Mouse (Mus musculus) frontal cortex, postnatal 10 days (tissue): ENCODE data around the gene 1700123O20Rik.

Experiments
- DNase-seq, 2 experiments: peaks; one replicate each; pipeline ENCODE4 v3.0.0; 2022; ENCODE audit warnings: low spot score in 2 of 2, mixed read lengths in 1 of 2

1700123O20Rik gene

GRCm38 (mm10) chr14:54676290-54676689 lies 9.7 kb upstream of the 1700123O20Rik start:
- DNase-seq: no peak

DNA sequence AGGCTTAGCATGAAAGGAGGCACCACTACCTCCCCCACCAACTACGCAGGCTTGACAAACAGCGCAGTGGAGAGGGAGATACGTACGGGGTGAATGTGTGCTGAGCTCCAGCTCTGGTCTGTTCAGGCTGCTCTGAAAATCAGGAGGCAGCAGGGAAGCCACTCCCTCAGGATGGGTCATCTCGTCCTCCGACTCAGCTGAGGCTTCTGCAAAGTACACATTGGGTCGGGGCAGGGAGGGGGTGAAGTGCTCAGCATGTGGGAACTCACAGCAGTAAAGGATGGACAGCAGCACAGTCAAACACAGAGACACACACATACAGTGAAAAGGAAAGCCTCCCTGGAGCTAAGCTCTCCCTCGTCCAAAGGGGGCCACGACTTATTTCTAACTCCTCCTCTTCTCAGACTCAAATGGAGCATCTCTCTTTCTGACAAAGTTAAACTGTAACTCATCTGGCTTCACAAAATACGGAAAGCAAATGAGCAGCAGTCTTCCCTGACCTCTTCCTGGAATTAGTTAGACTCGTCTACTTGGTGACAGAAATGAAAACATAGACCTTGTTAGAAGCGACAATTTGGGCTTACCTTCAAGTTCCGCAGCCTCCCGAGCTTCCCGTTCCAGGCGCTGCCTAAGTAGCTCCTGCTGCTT lies 7.2 kb upstream of the 1700123O20Rik start:
- DNase-seq: no peak

GRCm38 (mm10) chr14:54682396-54682795 lies 3.6 kb upstream of the 1700123O20Rik start:
- DNase-seq: no peak

GRCm38 (mm10) chr14:54685471-54685870 lies 545 bp upstream of the 1700123O20Rik start:
- no peak for DNase-seq

- peak; percentile 100 for DNase-seq
Measured at GRCm38 (mm10) chr14:54686522-54687143, 617 bp downstream of the 1700123O20Rik start, which contains the start of gene Acin1. TSS of gene Acin1 (minus strand) at chr14:54686931.

DNA sequence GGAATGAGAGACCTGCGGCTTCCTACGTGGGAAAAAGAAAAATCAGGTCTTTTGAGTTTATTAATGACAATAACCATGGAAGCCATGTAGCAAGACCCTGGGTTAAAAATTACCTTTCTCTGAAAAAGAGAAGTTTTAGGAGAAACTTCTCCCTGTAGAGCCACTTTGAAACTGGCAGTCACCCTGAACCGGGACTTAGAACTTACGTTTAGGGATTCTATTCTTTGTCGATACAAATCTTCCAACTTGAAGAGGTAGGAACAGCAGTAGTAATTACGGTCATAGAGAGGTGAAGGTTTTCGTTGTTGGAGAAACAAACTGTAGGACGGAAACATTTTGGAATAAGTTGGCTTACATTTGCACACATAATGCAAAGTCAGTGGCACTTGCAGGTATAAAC lies 1.2 kb downstream of the 1700123O20Rik start:
- DNase-seq: no peak

DNA sequence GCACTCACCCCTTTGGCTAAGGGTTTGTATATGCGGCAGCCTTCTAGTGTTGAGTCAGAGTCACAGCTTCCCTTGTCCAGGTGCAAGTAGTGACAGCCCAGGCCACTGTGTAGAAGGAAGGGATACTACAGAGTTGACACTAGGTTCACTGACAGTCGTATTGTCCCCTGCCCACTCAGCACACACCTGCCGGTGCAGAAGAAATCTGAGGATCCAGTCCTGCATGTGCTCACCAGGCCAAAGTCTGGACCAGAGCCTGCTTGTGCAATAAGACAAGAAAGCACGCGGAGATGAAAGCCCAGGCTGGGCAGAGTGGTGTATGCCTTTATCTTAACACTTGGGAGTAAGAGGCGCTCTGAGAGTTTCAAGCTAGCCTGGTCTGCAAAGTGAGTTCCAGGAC lies 9.0 kb downstream of the 1700123O20Rik start:
- no peak for DNase-seq

GRCm38 (mm10) chr14:54696752-54697151 lies 10.7 kb downstream of the 1700123O20Rik start:
- no peak for DNase-seq

DNA sequence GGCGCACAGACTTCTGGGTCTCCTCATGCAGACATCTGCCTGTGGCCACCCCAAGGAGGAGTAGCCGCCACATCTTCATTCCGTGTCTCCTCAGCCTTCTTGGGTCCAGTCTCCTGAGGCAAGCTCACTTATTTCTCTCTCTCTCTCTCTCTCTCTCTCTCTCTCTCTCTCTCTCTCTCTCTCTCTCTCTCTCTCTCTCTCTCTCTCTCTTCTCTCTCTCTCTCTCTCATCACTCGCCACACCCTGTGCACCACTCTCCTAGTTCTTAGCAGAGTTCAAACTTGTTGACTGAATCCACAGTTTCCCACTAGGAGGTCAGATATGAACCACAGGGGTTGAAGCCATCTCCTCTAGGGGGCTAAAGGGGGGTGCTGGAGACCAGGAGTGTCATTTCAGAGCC lies 12.7 kb downstream of the 1700123O20Rik start, which contains the start of gene Gm29776:
Gene Gm29776, minus strand, starts transcription at position 101 of the 400 bp plus-strand sequence.
- DNase-seq: no peak

GRCm38 (mm10) chr14:54699586-54699985 lies 13.6 kb downstream of the 1700123O20Rik start:
- DNase-seq: no peak

- peak in 1 of 2 experiments; percentile 51 for DNase-seq
Measured at GRCm38 (mm10) chr14:54701298-54701697, 15.3 kb downstream of the 1700123O20Rik start.

DNA sequence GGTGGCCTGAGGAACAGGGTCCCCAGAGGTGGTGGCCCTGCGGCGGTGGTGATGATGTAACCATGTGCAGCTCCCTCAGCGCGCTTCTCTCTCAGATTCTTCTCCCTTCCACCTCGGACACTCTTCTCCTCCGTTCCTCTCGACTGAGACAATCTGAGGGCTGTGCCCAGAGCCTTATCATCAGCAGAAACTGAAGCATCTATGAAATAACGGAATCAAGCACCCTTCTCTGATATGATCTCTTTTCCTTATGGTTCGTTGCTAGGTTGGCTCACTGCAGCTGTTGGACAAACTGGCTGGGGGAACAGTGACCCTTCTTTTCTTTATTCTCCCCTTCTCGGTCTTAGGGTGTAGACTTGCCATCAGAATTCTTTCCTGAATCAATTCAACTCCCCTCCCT lies 17.2 kb downstream of the 1700123O20Rik start:
- DNase-seq: no peak

DNA sequence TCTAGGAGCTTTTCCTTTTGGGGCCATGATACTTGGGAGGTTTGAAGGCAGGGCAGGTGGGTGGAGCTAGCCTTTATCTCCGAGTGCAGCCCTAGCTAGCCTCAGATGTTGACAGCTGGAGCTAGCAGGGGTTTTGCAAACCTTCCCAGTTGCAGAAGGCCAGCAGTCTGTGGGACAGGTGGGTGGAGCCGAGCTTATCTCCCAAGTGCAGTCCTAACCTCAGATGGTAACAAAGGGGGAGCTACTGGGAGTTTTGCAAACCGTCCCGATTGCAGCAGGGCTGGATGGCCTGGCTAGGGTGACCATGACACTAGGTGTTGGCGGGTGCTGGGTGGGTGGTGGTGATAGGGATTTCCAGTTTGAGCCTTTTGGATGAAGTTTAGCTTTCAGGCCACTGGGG lies 19.8 kb downstream of the 1700123O20Rik start:
- DNase-seq: no peak

GRCm38 (mm10) chr14:54706589-54707320 lies 20.7 kb downstream of the 1700123O20Rik start:
- no peak for DNase-seq

- no peak for DNase-seq
Measured at GRCm38 (mm10) chr14:54709054-54709453, 23.0 kb downstream of the 1700123O20Rik start.

GRCm38 (mm10) chr14:54712074-54712473 lies 26.1 kb downstream of the 1700123O20Rik start, which contains the start of gene Cebpe:
TSS of gene Cebpe (minus strand) at chr14:54712174.
- no peak for DNase-seq

- no peak for DNase-seq
Measured at GRCm38 (mm10) chr14:54712861-54713260, 26.8 kb downstream of the 1700123O20Rik start.

- DNase-seq: peak in 1 of 2 experiments; percentile 72
Measured at GRCm38 (mm10) chr14:54714121-54714520, 28.1 kb downstream of the 1700123O20Rik start.

- peak in 1 of 2 experiments; percentile 25 for DNase-seq
Measured at GRCm38 (mm10) chr14:54714617-54715081, 28.6 kb downstream of the 1700123O20Rik start.

GRCm38 (mm10) chr14:54715402-54715801 lies 29.4 kb downstream of the 1700123O20Rik start:
- no peak for DNase-seq

GRCm38 (mm10) chr14:54720041-54720440 lies 34.0 kb downstream of the 1700123O20Rik start:
- DNase-seq: no peak

DNA sequence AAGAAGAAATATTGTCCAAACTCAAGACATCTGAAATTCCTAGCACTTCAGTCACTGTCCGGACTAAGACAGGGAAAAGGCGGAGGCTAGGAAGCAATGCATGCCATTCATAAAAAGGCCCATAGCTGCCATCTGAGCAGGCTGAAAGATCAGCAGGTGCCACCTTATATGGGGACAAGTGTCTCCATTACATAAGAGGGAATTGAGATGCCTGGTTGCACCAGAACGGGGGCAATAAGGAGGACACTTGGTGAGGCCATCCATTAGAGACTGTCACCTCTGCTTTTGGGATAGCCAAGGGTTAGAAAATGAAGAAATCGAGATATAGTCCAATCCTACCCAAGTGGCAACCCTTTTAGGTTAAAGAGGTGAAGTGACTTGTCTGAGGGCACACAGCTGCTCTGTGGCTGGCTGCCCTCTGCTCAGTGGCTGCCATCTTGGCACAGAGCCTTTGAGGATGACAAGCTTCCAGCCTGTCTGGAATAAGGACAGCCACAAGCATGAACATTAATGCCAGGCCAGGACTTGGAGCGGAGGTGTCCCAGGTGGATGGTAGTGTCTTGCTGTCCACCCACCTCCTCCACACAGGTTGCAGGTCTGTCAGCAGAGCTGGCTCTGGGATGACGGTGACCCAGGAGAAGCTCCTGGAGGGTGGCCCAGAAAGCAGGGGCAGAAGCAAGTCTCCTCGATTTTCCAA lies 34.8 kb downstream of the 1700123O20Rik start:
- no peak for DNase-seq
